Mouse (Mus musculus) midbrain, embryonic 11.5 days (tissue): ENCODE measurements around the gene Fndc5. TPM values are rescaled to one million over a fixed set of nuclear protein-coding genes. Genes with fewer than 3 reads are reported as not detected.

Source experiments
- ATAC-seq: fragments of 200-750 bp; cut with Nextera tagmentation; 2 replicates; pipeline ENCODE4 v1.8.0; 2017; ENCODE audit warnings: moderate TSS enrichment, moderate library complexity; ENCODE audit not compliant: low FRiP score
- DNase-seq: peaks from one replicate; pipeline ENCODE4 v3.0.0; 2015; ENCODE audit warnings: low spot score; ENCODE audit errors: missing footprints
- H3K27ac ChIP-seq: fragments of 300-500 bp; sonication (generic); 2 replicates; pipeline ENCODE4 v1.5.1; 2014; ENCODE audit warnings: low read depth, low read length
- H3K27me3 ChIP-seq: fragments of 300-500 bp; sonication (generic); 2 replicates; pipeline ENCODE4 v1.6.1; 2014; ENCODE audit warnings: mild to moderate bottlenecking, low read length, moderate library complexity, mixed read lengths; ENCODE audit not compliant: control insufficient read depth, insufficient read depth
- H3K36me3 ChIP-seq: fragments of 300-500 bp; sonication (generic); 2 replicates; pipeline ENCODE4 v1.6.1; 2014; ENCODE audit warnings: mild to moderate bottlenecking, low read length, moderate library complexity, mixed read lengths; ENCODE audit not compliant: control insufficient read depth, insufficient read depth
- H3K4me1 ChIP-seq: fragments of 300-500 bp; sonication (generic); 2 replicates; pipeline ENCODE4 v1.6.1; 2014; ENCODE audit warnings: low read length; ENCODE audit not compliant: control insufficient read depth, insufficient read depth
- H3K4me2 ChIP-seq: fragments of 300-500 bp; sonication (generic); 2 replicates; pipeline ENCODE4 v1.6.1; 2014; ENCODE audit warnings: mild to moderate bottlenecking, moderate library complexity
- H3K4me3 ChIP-seq: fragments of 300-500 bp; sonication (generic); 2 replicates; pipeline ENCODE4 v1.5.1; 2014; ENCODE audit warnings: low read depth, low read length
- H3K9ac ChIP-seq: fragments of 300-500 bp; sonication (generic); 2 replicates; pipeline ENCODE4 v1.6.1; 2014; ENCODE audit warnings: low read length
- H3K9me3 ChIP-seq: fragments of 300-500 bp; sonication (generic); 2 replicates; pipeline ENCODE4 v1.6.1; 2016; ENCODE audit warnings: low read length; ENCODE audit not compliant: control insufficient read depth
- WGBS: fragments of 180-500 bp; shearing (Covaris S2); extraction: QIAGEN DNeasy Blood & Tissue Kit; methylation state at CpG from one replicate; pipeline ENCODE4 v1.1.7; 2014; 5-methylcytosine and 5-hydroxymethylcytosine counted together
- polyA plus RNA-seq: library from polyadenylated mRNA; unstranded; fragments of >200 nt; fragmentation: Nextera tagmentation; extraction: Ambion mirVana; gene quantifications from 2 replicates; pipeline ENCODE4 v1.2.1, GENCODE M21; 2014

Gene Fndc5
- polyA plus RNA-seq, 1 experiment from 2014 or later = 1.5 TPM

- H3K9ac ChIP-seq = peak overlapping the region; percentile 51
- peak overlapping the region; percentile 36 for H3K4me3 ChIP-seq
- peaks cover 31% of the 10 kb centered on the region for H3K27me3 ChIP-seq
- peak overlapping the region; percentile 74 for H3K4me2 ChIP-seq
- peak; percentile 94 for DNase-seq
- peaks cover 16% of the 10 kb centered on the region for H3K4me1 ChIP-seq
- H3K27ac ChIP-seq = no peak overlapping the region
- under 1% methylated on average over 47 of the region's 59 CpGs for WGBS
- peak; percentile 68 for ATAC-seq
- no peaks in the 10 kb centered on the region for H3K9me3 ChIP-seq
- H3K36me3 ChIP-seq = no peaks in the 10 kb centered on the region
These were observed 16.0 kb upstream of the Fndc5 start for GRCm38 (mm10) chr4:129120520-129121445.

GRCm38 (mm10) chr4:129121569-129122086 is 15.2 kb upstream of the Fndc5 start, which contains the start of gene Hpca:
Hpca (minus strand) TSS chr4:129122036.
- H3K4me2 ChIP-seq = peak within 1 kb of the TSS; percentile 74
- DNase-seq = no peak
- ATAC-seq = peak; percentile 20
- peak within 1 kb of the TSS; percentile 51 for H3K9ac ChIP-seq
- H3K27ac ChIP-seq = no peak within 1 kb of the TSS
- peaks cover 31% of the 10 kb centered on the region for H3K27me3 ChIP-seq
- H3K9me3 ChIP-seq = no peaks in the 10 kb centered on the region
- 4% methylated on average over 17 of the region's 17 CpGs for WGBS
- peaks cover 16% of the 10 kb centered on the region for H3K4me1 ChIP-seq
- no peaks in the 10 kb centered on the region for H3K36me3 ChIP-seq
- peak within 1 kb of the TSS; percentile 36 for H3K4me3 ChIP-seq

GRCm38 (mm10) chr4:129122107-129122506 is 14.7 kb upstream of the Fndc5 start:
- Histone ChIP-seq H3K9ac (no peak overlapping the region), H3K27me3 (peaks cover 31% of the 10 kb centered on the region), H3K36me3 (no peaks in the 10 kb centered on the region), H3K4me1 (peaks cover 16% of the 10 kb centered on the region), H3K9me3 (no peaks in the 10 kb centered on the region), H3K4me2 (no peak overlapping the region), H3K27ac (no peak overlapping the region), H3K4me3 (no peak overlapping the region)
- DNase-seq (no peak), ATAC-seq (no peak)
- WGBS = 41% methylated on average over 9 of the region's 9 CpGs

GRCm38 (mm10) chr4:129122719-129123118 is 14.1 kb upstream of the Fndc5 start:
- DNase-seq (no peak), ATAC-seq (no peak)
- H3K27ac ChIP-seq = no peak overlapping the region
- no peaks in the 10 kb centered on the region for H3K9me3 ChIP-seq
- H3K4me1 ChIP-seq = peaks cover 16% of the 10 kb centered on the region
- H3K9ac ChIP-seq = no peak overlapping the region
- 35% methylated on average over 8 of the region's 8 CpGs for WGBS
- peaks cover 31% of the 10 kb centered on the region for H3K27me3 ChIP-seq
- no peaks in the 10 kb centered on the region for H3K36me3 ChIP-seq
- no peak overlapping the region for H3K4me3 ChIP-seq
- H3K4me2 ChIP-seq = no peak overlapping the region

- Histone ChIP-seq H3K27ac (no peak overlapping the region), H3K9me3 (no peaks in the 10 kb centered on the region), H3K9ac (no peak overlapping the region), H3K27me3 (peaks cover 31% of the 10 kb centered on the region), H3K4me1 (peaks cover 16% of the 10 kb centered on the region), H3K36me3 (no peaks in the 10 kb centered on the region), H3K4me3 (no peak overlapping the region), H3K4me2 (peak overlapping the region; percentile 28; the same call in 1 of the 2 replicates)
- DNase-seq = no peak
- 5% methylated on average over 13 of the region's 13 CpGs for WGBS
- peak; percentile 48 for ATAC-seq
These were observed 12.1 kb upstream of the Fndc5 start for GRCm38 (mm10) chr4:129124652-129125146.

- H3K27me3 ChIP-seq = peaks cover 25% of the 10 kb centered on the region
- 9% methylated on average over 19 of the region's 19 CpGs for WGBS
These were observed 10.9 kb upstream of the Fndc5 start for GRCm38 (mm10) chr4:129125736-129126451.

GRCm38 (mm10) chr4:129128582-129129338 is 8.0 kb upstream of the Fndc5 start:
- Histone ChIP-seq H3K4me1 (peaks cover 9% of the 10 kb centered on the region), H3K9me3 (no peaks in the 10 kb centered on the region), H3K4me3 (no peak overlapping the region), H3K4me2 (no peak overlapping the region), H3K36me3 (no peaks in the 10 kb centered on the region), H3K27ac (no peak overlapping the region), H3K27me3 (peaks cover 5% of the 10 kb centered on the region), H3K9ac (no peak overlapping the region)
- DNase-seq = no peak
- WGBS = 70% methylated on average over 13 of the region's 13 CpGs
- no peak for ATAC-seq

More at GRCm38 (mm10) chr4:129125736-129126451, 10.9 kb upstream of the Fndc5 start:
- H3K27ac ChIP-seq = no peak overlapping the region
- ATAC-seq = no peak
- peaks cover 16% of the 10 kb centered on the region for H3K4me1 ChIP-seq
- peak overlapping the region; percentile 36 for H3K4me2 ChIP-seq
- H3K9ac ChIP-seq = 0 out of 2 replicates have a peak overlapping the region, but pooled peaks have one; percentile 16
- no peaks in the 10 kb centered on the region for H3K9me3 ChIP-seq
- DNase-seq = no peak
- no peaks in the 10 kb centered on the region for H3K36me3 ChIP-seq
- peak overlapping the region; percentile 10; the same call in 1 of the 2 replicates for H3K4me3 ChIP-seq

- Histone ChIP-seq H3K4me3 (no peak overlapping the region), H3K36me3 (no peaks in the 10 kb centered on the region), H3K9ac (no peak overlapping the region), H3K4me2 (no peak overlapping the region), H3K27me3 (peaks cover 5% of the 10 kb centered on the region), H3K27ac (no peak overlapping the region), H3K4me1 (peaks cover 9% of the 10 kb centered on the region), H3K9me3 (no peaks in the 10 kb centered on the region)
- ATAC-seq (no peak), DNase-seq (no peak)
- WGBS = 60% methylated on average over 9 of the region's 9 CpGs
These were observed 7.4 kb upstream of the Fndc5 start for GRCm38 (mm10) chr4:129129387-129129786.
